Mouse (Mus musculus) natural killer cell, adult 2 months (primary cell): ENCODE measurements at regions not wholly inside any gene's neighbourhood (a gene's known extent, or its start where the extent isn't known, plus 50 kb on each side); places are given as distances from the start of the nearest gene placed in this dataset.

ENCODE experiments used
- DNase-seq, 2 experiments: peaks; one replicate each; pipeline ENCODE4 v3.0.0; 2022; ENCODE audit warnings: low spot score in 2 of 2

DNA sequence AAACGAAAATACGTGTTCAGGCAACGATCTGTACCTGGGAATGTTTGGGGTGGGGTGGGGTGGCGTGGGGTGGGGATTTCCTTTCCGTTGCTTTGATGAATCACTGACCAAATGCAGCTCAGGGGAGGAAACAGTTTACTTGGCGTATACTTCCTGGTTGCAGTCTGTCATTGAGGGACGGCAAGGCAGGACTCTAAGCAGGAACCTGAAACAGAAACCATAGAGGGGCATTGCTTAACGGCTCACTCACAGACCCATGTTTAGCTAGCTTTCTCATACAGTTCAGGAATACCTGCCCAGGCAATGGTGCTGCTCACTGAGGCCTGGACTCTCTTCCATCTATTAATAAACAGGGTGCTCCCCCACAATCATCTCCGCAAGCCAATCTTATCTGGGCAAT, 55.1 kb upstream of the Smox start:
- no peak for DNase-seq

DNA sequence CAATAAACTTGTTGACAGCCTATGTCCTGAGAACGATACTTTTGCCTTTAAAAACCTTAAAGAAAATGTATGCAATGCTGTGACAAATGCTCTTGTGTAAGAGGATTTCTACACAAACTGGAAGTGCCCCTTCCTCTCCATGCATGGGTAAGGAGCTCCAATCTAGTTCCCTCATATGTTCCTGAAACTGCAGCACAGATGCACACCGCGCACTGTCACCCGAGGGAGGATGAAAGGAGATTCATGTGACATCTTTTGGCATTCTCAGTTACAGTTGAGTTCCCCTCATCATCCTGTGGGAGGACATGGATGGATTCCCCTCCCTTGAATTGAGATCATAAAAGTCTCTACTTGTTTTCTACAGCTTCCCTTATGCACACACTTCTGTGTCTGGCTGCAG, 60.8 kb upstream of the Smox start:
- no peak for DNase-seq

DNA sequence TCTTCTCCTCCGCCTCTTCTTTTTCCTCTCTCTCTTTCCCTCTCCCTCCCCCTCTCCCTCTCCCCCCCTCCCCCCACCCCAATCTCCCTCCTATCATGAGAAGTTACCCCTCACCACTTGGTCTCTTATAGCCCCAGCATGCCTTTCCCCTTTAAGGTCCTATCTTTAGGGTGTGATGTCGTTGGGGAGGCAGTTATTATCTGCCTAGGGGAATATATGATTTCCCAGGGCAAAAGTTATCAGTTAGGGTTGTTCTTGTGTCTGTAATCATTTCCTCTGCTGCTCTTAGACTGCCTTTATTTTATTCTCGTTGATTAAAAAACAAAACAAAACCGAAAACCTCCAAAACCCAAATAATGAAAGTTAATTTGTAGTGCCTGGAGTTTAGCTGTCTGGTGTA, 63.2 kb upstream of the Smox start:
- DNase-seq = no peak

DNA sequence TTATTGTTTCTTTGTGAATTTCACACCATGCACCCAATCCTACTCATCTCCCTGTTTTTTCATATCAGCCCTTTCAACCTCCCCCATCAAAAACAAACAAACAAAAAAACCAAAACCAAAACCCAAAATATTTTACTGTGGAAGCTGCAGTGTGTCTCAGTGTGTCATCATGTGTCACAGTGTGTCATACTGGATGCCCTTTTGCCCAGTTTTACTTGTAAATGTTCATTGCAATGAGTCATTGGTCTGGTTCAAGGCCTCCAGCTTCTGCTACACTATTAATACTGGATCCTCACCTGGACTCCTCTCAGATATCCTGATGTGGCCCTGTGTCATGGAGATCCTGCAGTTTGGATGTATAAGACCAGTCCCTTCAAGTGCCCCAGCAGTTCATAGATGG, 64.4 kb upstream of the Smox start:
- no peak for DNase-seq

DNA sequence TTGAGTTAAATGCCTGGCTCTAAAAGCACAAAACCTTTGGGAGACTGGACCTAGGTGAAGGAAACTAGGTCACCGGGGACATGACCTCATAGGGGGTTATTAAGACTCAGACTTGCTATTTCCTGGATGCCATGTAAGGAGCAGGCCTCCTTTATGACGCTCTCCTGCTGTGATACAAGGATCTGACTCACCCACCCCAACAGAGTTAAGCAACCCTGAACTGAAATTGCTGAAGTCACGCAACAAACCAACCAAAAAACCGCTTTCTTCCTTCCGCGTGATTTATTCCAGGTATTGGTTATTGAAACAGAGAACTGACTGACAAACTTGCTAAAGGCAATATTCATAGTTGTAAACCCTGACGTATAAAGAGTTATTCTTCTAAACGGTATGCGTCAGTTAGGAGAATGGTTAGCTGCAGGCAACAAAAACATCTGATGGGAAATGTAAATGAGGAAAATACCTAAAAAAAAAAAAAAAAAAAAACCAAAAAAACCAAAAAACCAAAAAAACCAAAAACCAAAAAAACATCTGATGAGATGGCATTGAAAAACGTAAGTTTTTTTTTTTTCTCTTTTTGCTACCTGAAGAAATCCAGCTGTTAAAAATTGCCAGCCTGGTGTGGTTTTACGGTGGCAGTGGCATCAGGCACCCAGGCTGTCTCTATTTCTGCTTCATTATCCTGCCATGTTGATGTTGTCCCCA, 67.5 kb upstream of the Smox start:
- no peak for DNase-seq

DNA sequence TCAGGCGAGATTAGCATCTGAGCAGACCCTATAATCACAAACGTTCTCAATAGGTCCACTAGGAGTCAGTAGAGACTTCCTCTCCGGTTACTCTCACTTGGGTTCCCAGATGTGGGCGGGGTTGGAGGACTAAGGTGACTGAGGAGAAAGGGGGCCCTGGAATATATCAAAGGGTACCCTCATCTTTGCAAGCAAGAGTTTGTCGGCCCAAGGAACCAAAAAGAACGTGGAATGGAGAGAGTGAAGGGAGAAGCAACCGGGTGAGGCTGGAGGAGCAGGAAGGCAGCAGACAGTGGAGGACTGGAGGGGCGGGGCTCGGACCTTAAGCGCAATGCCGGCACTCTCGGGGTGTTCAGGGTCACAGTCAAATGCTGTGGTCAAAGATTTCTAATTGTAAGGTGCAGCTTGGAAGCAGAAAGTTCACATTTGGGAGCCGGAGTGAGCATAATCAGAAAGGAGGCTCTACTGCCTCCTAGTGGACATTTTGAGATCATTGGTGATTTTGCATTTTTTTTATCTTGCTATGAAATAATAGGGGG, 68.3 kb upstream of the Smox start:
- DNase-seq = peak; percentile 60 to 71

DNA sequence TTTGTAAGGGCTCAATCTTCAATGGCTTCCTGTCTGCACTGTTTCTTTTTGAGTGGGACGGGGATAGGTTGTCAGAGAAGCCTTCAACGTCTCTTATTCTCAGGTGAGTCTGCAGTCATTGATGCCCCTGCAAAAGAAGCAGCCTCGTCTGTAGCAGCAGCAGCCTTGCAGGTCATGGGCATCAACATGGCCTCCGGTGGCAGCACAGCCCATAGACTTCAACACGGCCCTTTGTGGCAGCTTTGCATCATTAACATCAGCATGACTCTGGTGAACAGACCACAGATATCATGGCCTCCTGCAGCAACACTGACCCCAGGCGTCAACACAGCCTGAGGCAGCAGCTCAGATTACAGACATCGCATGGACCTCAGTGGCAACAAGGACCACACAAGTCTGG, 65.4 kb upstream of the Rnf24 start:
- DNase-seq = no peak

DNA sequence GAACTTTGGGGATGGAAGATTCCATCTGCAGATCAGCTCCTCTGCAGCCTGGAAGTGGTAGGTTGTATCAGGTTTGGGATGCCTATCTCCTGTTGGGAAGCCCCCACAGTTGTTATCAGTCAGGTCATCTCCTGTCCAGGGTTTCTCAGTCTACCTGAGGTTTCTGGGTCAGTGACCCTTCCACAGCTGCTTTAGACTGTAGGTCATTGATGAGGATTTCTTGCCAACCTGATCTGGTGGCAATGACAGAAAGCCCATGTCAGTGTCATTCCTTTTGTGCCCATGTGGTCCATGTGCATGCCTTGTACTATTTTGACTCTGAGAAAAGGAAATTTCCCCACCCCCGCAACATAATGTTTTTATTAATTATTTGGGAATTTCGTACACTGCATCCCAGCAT, 64.8 kb upstream of the Rnf24 start:
- no peak for DNase-seq

DNA sequence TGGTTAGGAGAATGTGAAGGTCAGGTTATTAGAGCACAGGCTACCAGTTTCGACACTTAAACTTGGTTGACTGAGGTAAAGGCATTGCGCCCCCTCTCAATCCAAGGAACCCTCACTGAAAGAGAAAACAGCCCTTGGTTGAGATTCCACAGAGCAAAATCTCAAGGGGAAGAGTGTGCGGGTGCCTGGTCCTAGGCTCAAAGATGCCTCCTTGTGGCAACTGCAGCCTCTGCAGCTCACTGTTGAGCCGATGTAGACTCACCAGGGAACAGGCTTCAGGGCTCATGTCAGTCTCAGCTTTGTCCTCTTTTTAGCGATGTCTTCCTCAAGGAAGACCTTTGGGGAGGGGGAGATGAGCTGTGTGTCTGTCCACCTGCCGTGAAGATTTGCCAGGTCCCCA, 63.8 kb upstream of the Rnf24 start:
- DNase-seq = peak in 1 of 2 experiments; percentile 26

DNA sequence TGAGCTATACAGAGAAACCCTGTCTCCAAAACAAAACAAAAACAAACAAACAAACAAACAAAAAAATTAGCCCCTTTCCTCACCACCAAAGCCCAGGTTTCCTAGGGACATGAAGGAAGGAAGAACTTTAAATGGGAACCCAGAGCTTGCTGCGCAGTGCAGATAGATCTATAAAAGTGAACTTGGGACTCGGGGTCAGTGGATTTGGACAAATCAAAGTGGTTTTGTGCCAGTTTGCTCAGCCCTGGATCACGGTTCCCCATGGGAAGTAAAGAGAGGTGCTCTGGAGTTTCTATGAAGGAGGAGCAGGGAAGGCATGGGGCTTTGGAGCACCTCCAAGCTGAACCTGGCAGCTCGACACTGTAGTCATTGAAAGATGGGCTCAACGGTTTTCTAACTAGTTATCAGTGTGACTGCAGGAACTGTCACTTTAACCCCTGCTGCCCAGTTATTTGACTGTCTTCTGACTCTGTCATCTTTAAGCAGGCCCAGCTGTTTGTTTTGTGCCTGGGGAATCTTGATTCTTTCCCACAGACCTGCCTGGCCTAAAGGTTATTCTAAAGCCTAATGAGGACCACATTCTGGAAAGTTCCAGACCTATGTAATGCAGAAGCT, 58.3 kb upstream of the Rnf24 start:
- no peak for DNase-seq

DNA sequence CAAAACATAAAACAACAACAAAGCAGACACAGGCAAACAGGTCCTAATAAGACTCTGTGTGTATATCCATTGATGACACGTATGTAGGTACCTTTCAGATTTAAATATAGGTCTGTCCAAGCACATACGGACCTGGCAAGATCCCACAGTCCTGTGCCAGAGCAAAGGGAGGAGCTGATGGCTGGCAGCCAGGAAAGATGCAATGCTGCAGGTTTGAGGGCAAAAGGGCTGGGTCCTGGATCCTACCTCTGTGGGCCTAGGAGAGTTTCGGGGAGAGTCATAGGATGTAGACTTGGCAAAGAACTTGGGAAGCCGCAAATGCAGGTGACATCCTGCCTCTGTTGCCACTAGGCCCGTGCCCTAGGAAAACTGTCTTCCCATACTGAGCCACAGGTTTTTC, 54.6 kb upstream of the Rnf24 start:
- no peak for DNase-seq

DNA sequence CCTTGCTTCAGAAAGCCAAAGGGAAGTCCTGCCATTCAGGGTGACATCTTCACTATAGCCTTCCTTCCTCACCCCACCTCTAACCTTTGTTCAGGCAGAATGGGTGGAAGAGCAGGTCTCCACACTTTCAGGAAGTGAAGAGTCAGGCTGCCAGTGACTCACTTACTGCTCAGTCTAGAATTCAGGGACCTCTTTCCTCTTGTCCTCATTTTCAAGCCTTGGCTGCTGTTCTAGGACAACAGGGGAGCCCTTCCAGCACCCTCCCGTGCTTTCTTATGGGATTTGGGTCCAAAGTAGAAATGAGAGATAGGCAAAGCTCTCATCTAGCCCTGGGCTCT, 51.5 kb upstream of the Rnf24 start:
- no peak for DNase-seq

DNA sequence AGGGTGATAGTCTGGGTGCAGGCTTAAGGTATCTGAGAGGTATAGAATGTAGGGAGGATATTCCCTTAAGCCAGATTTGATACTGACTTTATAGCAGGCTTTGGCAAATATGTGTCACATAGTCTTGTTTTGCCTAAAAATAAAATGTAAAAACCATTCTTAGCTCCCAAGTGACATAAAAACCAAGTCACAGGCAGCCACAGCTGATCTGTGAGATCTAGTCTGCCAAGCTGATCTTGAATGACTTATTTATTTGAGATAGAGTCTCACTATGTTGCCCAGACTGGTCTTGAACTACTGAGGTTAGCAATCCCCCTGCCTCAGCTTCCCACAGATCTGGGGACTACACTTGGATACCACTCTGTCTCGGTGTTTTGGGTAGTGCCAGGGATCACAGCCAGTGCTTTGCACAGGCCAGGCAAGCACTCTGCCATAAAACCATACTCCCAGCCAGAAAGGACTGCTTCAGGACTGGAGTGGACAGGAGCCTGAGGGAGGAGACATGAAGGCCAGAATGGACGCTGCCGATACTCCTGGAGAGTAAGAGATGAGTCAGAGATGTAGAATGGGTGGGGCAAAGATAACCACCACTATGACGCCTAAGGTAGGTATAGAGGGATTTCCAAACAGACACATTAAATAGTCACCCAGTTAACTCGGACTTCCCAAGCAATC, 51.0 kb upstream of the Rnf24 start:
- DNase-seq = no peak
